Mouse (Mus musculus) central nervous system, embryonic 11.5 days (tissue): Measurements from ENCODE around the gene Rimklb. TPM values are rescaled to one million over a fixed set of nuclear protein-coding genes. Genes with fewer than 3 reads are reported as not detected.

Source experiments
- polyA plus RNA-seq: library from polyadenylated mRNA; depleted of rRNA; stranded (reverse); fragments of >200 nt; gene quantifications from 2 replicates; pipeline ENCODE4 v1.2.3, GENCODE M21; 2012; rRNA removed

The Rimklb gene
- polyA plus RNA-seq: 114 and 333 TPM in 2 replicates

DNA sequence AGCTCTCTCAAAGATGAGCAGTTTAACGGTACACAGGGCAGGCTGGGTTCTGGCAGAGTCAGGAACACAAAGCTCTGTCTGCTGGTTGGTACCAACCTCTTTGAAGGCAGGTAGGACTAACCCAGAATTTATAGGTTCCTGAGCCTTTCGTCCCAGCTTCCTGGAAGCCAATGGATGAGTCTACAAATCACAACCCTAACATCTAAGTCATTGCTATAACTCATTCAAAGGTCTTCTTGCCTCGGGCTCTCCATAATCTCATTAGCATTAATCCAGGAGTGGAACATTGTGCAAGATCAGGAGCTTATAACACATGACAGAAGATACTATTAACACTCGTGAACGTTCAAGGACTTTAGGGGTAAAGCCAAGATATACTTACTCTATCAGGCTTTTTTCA lies at the start of gene Rimklb:
Rimklb (minus strand) TSS at position 101 of the 400 bp plus-strand sequence.

DNA sequence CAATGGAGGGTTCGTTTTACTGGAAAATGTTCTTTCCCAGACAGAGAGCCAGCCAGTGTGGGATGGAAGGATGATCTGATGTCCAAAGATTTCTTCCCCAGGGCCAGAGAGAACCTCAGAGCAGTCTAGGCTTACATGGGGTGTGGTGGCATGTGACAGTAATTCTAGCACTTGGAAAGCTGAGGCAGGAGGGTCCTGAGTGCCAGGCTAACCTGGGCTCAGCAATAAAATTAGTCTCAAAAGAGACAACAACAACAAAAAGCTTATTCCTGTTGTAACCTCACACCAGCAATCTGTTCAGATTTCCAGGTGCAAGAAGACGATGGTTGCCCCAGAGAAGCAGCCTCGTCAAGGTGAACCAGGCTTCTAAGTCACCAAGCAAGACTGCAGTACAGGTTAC lies 7.0 kb upstream of the Rimklb start, which contains the start of gene Mfap5:
Mfap5 (plus strand) TSS at position 301 of the 400 bp plus-strand sequence.

Other genes with a start within 250 kb of the Rimklb start
- 0.06 and 0.12 TPM in 2 replicates for gene Klrg1, start 215.9 kb downstream of the Rimklb start, polyA plus RNA-seq
- 50.1 and 62.6 TPM in 2 replicates for gene M6pr, start 190.0 kb downstream of the Rimklb start, polyA plus RNA-seq
- gene Phc1, start 158.2 kb downstream of the Rimklb start, polyA plus RNA-seq: 41.9 and 79.3 TPM in 2 replicates
- gene Mfap5, start 7.1 kb upstream of the Rimklb start, polyA plus RNA-seq: 0.75 and 0.89 TPM in 2 replicates
- gene Aicda, start 55.0 kb upstream of the Rimklb start, polyA plus RNA-seq: 0.06 TPM in 2 replicates
- gene Apobec1, start 103.7 kb upstream of the Rimklb start, polyA plus RNA-seq: 3.2 and 3.8 TPM in 2 replicates
- gene Gdf3, start 111.3 kb upstream of the Rimklb start, polyA plus RNA-seq: 0.36 and 0.42 TPM in 2 replicates
- 0.48 TPM in 1 of 2 replicates, not detected in the other for gene Dppa3, start 127.6 kb upstream of the Rimklb start, polyA plus RNA-seq
- gene Nanog, start 208.7 kb upstream of the Rimklb start, polyA plus RNA-seq: 0.14 and 0.43 TPM in 2 replicates